8 mouse cellular contexts compared by ENCODE assay signal in genomic region chr8:114876696-114877206, GRCm38 (mm10).
DNase-seq lines count a peak whose midpoint lies in the region; ATAC-seq and TF ChIP-seq lines count a peak whose summit lies in the region.

No protein-coding gene starts in this region.

- no peak overlapping the region for H3K4me3 ChIP-seq in hindbrain, embryonic 10.5 days
- H3K4me3 ChIP-seq in hindbrain, embryonic 13.5 days = no peak overlapping the region
- H3K4me3 ChIP-seq in midbrain, embryonic 14.5 days (replicated peaks; ENCODE audit: low read depth, low read length) = no peak overlapping the region
- no peak overlapping the region for H3K4me3 ChIP-seq in midbrain, embryonic 15.5 days
- H3K4me3 ChIP-seq in forebrain, postnatal 0 days (ENCODE audit: low read depth, low read length) = no peak overlapping the region
- H3K4me3 ChIP-seq in stomach, embryonic 16.5 days (replicated peaks; ENCODE audit: low read length) = no peak overlapping the region

- peaks cover 59% of the 10 kb centered on the region for H3K4me1 ChIP-seq in hindbrain, embryonic 10.5 days (replicated peaks)
- H3K4me1 ChIP-seq in hindbrain, embryonic 13.5 days (replicated peaks) = peaks cover 28% of the 10 kb centered on the region
- H3K4me1 ChIP-seq in midbrain, embryonic 14.5 days (ENCODE audit: control insufficient read depth, insufficient read depth, low read length) = peaks cover 11% of the 10 kb centered on the region; the same call in 1 of the 2 replicates
- 0 out of 2 replicates have a peak, but pooled peaks cover 4% of the 10 kb centered on the region for H3K4me1 ChIP-seq in midbrain, embryonic 15.5 days
- H3K4me1 ChIP-seq in forebrain, postnatal 0 days (ENCODE audit: insufficient read depth) = peaks cover 5% of the 10 kb centered on the region; the same call in 1 of the 2 replicates
- peaks cover 15% of the 10 kb centered on the region; the same call in 1 of the 2 replicates for H3K4me1 ChIP-seq in stomach, embryonic 16.5 days (ENCODE audit: control insufficient read depth, insufficient read depth, low read length)

- no peak overlapping the region for H3K9ac ChIP-seq in hindbrain, embryonic 13.5 days
- H3K9ac ChIP-seq in midbrain, embryonic 14.5 days (replicated peaks; ENCODE audit: low read length) = no peak overlapping the region
- no peak overlapping the region for H3K9ac ChIP-seq in midbrain, embryonic 15.5 days
- no peak overlapping the region for H3K9ac ChIP-seq in forebrain, postnatal 0 days
- H3K9ac ChIP-seq in stomach, embryonic 16.5 days (ENCODE audit: low read length) = no peak overlapping the region

- H3K27ac ChIP-seq in hindbrain, embryonic 10.5 days = peak overlapping the region; percentile 67
- H3K27ac ChIP-seq in hindbrain, embryonic 13.5 days = no peak overlapping the region
- H3K27ac ChIP-seq in midbrain, embryonic 14.5 days (replicated peaks; ENCODE audit: low read depth, low read length) = no peak overlapping the region
- H3K27ac ChIP-seq in midbrain, embryonic 15.5 days = no peak overlapping the region
- H3K27ac ChIP-seq in forebrain, postnatal 0 days (ENCODE audit: low read depth, low read length) = no peak overlapping the region
- H3K27ac ChIP-seq in stomach, embryonic 16.5 days (ENCODE audit: low read length) = peak overlapping the region; percentile 71

- WGBS in hindbrain, embryonic 10.5 days = 30% methylated on average over 9 of the region's 9 CpGs
- 31% methylated on average over 9 of the region's 9 CpGs for WGBS in hindbrain, embryonic 13.5 days
- 38% methylated on average over 9 of the region's 9 CpGs for WGBS in midbrain, embryonic 14.5 days
- 37% methylated on average over 9 of the region's 9 CpGs for WGBS in midbrain, embryonic 15.5 days
- 46% methylated on average over 9 of the region's 9 CpGs for WGBS in forebrain, postnatal 0 days
- WGBS in stomach, embryonic 16.5 days = 33% methylated on average over 9 of the region's 9 CpGs

- H3K4me2 ChIP-seq in hindbrain, embryonic 13.5 days = no peak overlapping the region; the same call in 1 of the 2 replicates
- 0 out of 2 replicates have a peak overlapping the region, but pooled peaks have one; percentile 22 for H3K4me2 ChIP-seq in midbrain, embryonic 14.5 days (ENCODE audit: low read length)
- no peak overlapping the region for H3K4me2 ChIP-seq in midbrain, embryonic 15.5 days
- H3K4me2 ChIP-seq in forebrain, postnatal 0 days (ENCODE audit: low read depth) = peak overlapping the region; percentile 17
- H3K4me2 ChIP-seq in stomach, embryonic 16.5 days (ENCODE audit: low read depth, low read length) = 0 out of 2 replicates have a peak overlapping the region, but pooled peaks have one; percentile 17

- H3K27me3 ChIP-seq in hindbrain, embryonic 10.5 days (ENCODE audit: insufficient read depth, poor library complexity, severe bottlenecking) = peaks cover 29% of the 10 kb centered on the region
- H3K27me3 ChIP-seq in hindbrain, embryonic 13.5 days = peaks cover 11% of the 10 kb centered on the region; the same call in 1 of the 2 replicates
- H3K27me3 ChIP-seq in midbrain, embryonic 14.5 days (ENCODE audit: control insufficient read depth, insufficient read depth, low read length) = no peaks in the 10 kb centered on the region
- 0 out of 2 replicates have a peak, but pooled peaks cover 3% of the 10 kb centered on the region for H3K27me3 ChIP-seq in midbrain, embryonic 15.5 days (replicated peaks)
- H3K27me3 ChIP-seq in forebrain, postnatal 0 days (ENCODE audit: insufficient read depth, low read length) = no peaks in the 10 kb centered on the region
- no peaks in the 10 kb centered on the region for H3K27me3 ChIP-seq in stomach, embryonic 16.5 days (ENCODE audit: control insufficient read depth, insufficient read depth, low read length)

- H3K9me3 ChIP-seq in hindbrain, embryonic 10.5 days = peaks cover under 1% of the 10 kb centered on the region; the same call in 1 of the 2 replicates
- H3K9me3 ChIP-seq in hindbrain, embryonic 13.5 days = no peaks in the 10 kb centered on the region
- H3K9me3 ChIP-seq in midbrain, embryonic 14.5 days (ENCODE audit: control insufficient read depth, low read length) = no peaks in the 10 kb centered on the region
- H3K9me3 ChIP-seq in midbrain, embryonic 15.5 days = no peaks in the 10 kb centered on the region
- no peaks in the 10 kb centered on the region; the same call in 1 of the 2 replicates for H3K9me3 ChIP-seq in forebrain, postnatal 0 days (ENCODE audit: low read length)
- H3K9me3 ChIP-seq in stomach, embryonic 16.5 days (replicated peaks; ENCODE audit: control insufficient read depth, low read length) = no peaks in the 10 kb centered on the region

- no peak for ATAC-seq in hindbrain, embryonic 13.5 days (ENCODE audit: low FRiP score)
- ATAC-seq in midbrain, embryonic 14.5 days (ENCODE audit: low FRiP score, low TSS enrichment) = no peak
- ATAC-seq in midbrain, embryonic 15.5 days (replicated peaks) = no peak
- no peak for ATAC-seq in forebrain, postnatal 0 days
- ATAC-seq in stomach, embryonic 16.5 days (ENCODE audit: insufficient read depth, low FRiP score) = no peak

- no peaks in the 10 kb centered on the region for H3K36me3 ChIP-seq in hindbrain, embryonic 10.5 days
- no peaks in the 10 kb centered on the region for H3K36me3 ChIP-seq in hindbrain, embryonic 13.5 days
- H3K36me3 ChIP-seq in midbrain, embryonic 14.5 days (ENCODE audit: control insufficient read depth, insufficient read depth, low read length) = no peaks in the 10 kb centered on the region
- H3K36me3 ChIP-seq in midbrain, embryonic 15.5 days (replicated peaks) = no peaks in the 10 kb centered on the region
- no peaks in the 10 kb centered on the region for H3K36me3 ChIP-seq in forebrain, postnatal 0 days (ENCODE audit: insufficient read depth)
- H3K36me3 ChIP-seq in stomach, embryonic 16.5 days (ENCODE audit: control insufficient read depth, insufficient read depth, low read length) = no peaks in the 10 kb centered on the region

- TF ChIP-seq CTCF in forebrain, postnatal 0 days (IDR thresholded peaks at IDR 0.05; ENCODE audit: low read depth) = no peak

- DNase-seq in hindbrain, embryonic 10.5 days (ENCODE audit: low spot score) = peak; percentile 20
- no peak for DNase-seq in midbrain, embryonic 14.5 days
- DNase-seq in forebrain, postnatal 0 days = no peak
- no peak for DNase-seq in frontal cortex, adult 2 months (ENCODE audit: extremely low spot score in 1 of 2, low spot score in 1 of 2)
- DNase-seq in left cerebral cortex, adult 11 months (ENCODE audit: low spot score) = no peak

Comparison
In these comparisons a context has a peak if more than half of its experiments do, and no peak if none do; other contexts are left out.
1. H3K27ac ChIP-seq: peak in hindbrain, embryonic 10.5 days (single experiment) and stomach, embryonic 16.5 days (single experiment); none in hindbrain, embryonic 13.5 days (single experiment), midbrain, embryonic 14.5 days (single experiment), midbrain, embryonic 15.5 days (single experiment) and forebrain, postnatal 0 days (single experiment).
2. H3K4me2 ChIP-seq: peak in midbrain, embryonic 14.5 days (single experiment), forebrain, postnatal 0 days (single experiment) and stomach, embryonic 16.5 days (single experiment); none in hindbrain, embryonic 13.5 days (single experiment) and midbrain, embryonic 15.5 days (single experiment).